Mouse (Mus musculus) left cerebral cortex, postnatal 36 days (tissue): ENCODE measurements around the gene Trip4. TPM values are rescaled to one million over a fixed set of nuclear protein-coding genes. Genes with fewer than 3 reads are reported as not detected.

Source experiments
- DNase-seq, 2 experiments: peaks; one replicate each; pipeline ENCODE4 v3.0.0; 2021 to 2022; ENCODE audit warnings: low spot score in 2 of 2, mixed read lengths in 1 of 2
- intact Hi-C: fragments of 180-260 bp; cut with DNase I; formaldehyde crosslinking; loops from one replicate; pipeline ENCODE4 v1.15.1; 2025
- total RNA-seq, 2 experiments: library from RNA; stranded (reverse); gene quantifications; 2 replicates each; pipeline ENCODE4 v1.2.3; 2021

The Trip4 gene
- total RNA-seq, result 10 to 100 TPM; 31.9 to 36.4 TPM

GRCm38 (mm10) chr9:65908394-65909300, at the start of gene Trip4, which contains the start of gene Csnk1g1:
Gene Trip4 (minus strand): TSS chr9:65908794.
Gene Csnk1g1 (plus strand): TSS chr9:65908924.
- intact Hi-C loops, result loop anchor here (2.0 kb wide), 1 partner anchor 96 kb away; no protein-coding TSS in a partner anchor
- peak; percentile 93 to 95 for DNase-seq

- DNase-seq, result no peak
- intact Hi-C loops, result no loop called here
These were observed 42.5 kb upstream of the Trip4 start for GRCm38 (mm10) chr9:65951082-65951587.

GRCm38 (mm10) chr9:65937566-65937965, 29.0 kb upstream of the Trip4 start:
- intact Hi-C loops, result no loop called here
- no peak for DNase-seq

GRCm38 (mm10) chr9:65929826-65930225, 21.2 kb upstream of the Trip4 start:
- no peak for DNase-seq
- intact Hi-C loops, result no loop called here

- intact Hi-C loops, result no loop called here
- DNase-seq, result no peak
These were observed 19.9 kb upstream of the Trip4 start for GRCm38 (mm10) chr9:65928456-65928855.

GRCm38 (mm10) chr9:65917015-65917414, 8.4 kb upstream of the Trip4 start:
- DNase-seq, result no peak
- intact Hi-C loops, result no loop called here

GRCm38 (mm10) chr9:65913976-65914375, 5.4 kb upstream of the Trip4 start:
- intact Hi-C loops, result no loop called here
- DNase-seq, result no peak

GRCm38 (mm10) chr9:65909837-65910236, 1.2 kb upstream of the Trip4 start:
- no peak for DNase-seq
- intact Hi-C loops, result loop anchor here (2.0 kb wide), 1 partner anchor 95 kb away; no protein-coding TSS in a partner anchor

- DNase-seq, result peak; percentile 47 to 64
- intact Hi-C loops, result loop anchor here (2.0 kb wide), 1 partner anchor 95 kb away; no protein-coding TSS in a partner anchor
These were observed 757 bp upstream of the Trip4 start for GRCm38 (mm10) chr9:65909301-65909801.

GRCm38 (mm10) chr9:65903419-65903818, 5.2 kb downstream of the Trip4 start:
- intact Hi-C loops, result no loop called here
- no peak for DNase-seq

GRCm38 (mm10) chr9:65902879-65903278, 5.7 kb downstream of the Trip4 start:
- intact Hi-C loops, result no loop called here
- no peak for DNase-seq

GRCm38 (mm10) chr9:65896977-65897376, 11.6 kb downstream of the Trip4 start:
- no peak for DNase-seq
- intact Hi-C loops, result no loop called here

GRCm38 (mm10) chr9:65891126-65891525, 17.5 kb downstream of the Trip4 start:
- DNase-seq, result no peak
- intact Hi-C loops, result no loop called here

GRCm38 (mm10) chr9:65890143-65890628, 18.4 kb downstream of the Trip4 start, which contains the start of gene Pclaf:
Gene Pclaf (plus strand): TSS chr9:65890237.
- intact Hi-C loops, result no loop called here
- peak; percentile 25 to 49 for DNase-seq

- peak; percentile 84 to 85 for DNase-seq
- intact Hi-C loops, result no loop called here
These were observed 23.9 kb downstream of the Trip4 start for GRCm38 (mm10) chr9:65884564-65885315.

GRCm38 (mm10) chr9:65859656-65860055, 48.9 kb downstream of the Trip4 start:
- DNase-seq, result no peak
- intact Hi-C loops, result no loop called here

GRCm38 (mm10) chr9:65850203-65850602, 58.4 kb downstream of the Trip4 start:
- intact Hi-C loops, result loop anchor here (2.0 to 5.0 kb wide), 3 partner anchors 155 to 243 kb away; partner anchors contain the start of gene Oaz2

GRCm38 (mm10) chr9:65848154-65848553, 60.4 kb downstream of the Trip4 start:
- no peak for DNase-seq
- intact Hi-C loops, result no loop called here

More at GRCm38 (mm10) chr9:65850203-65850602, 58.4 kb downstream of the Trip4 start:
- no peak for DNase-seq

GRCm38 (mm10) chr9:65844421-65845165, 64.0 kb downstream of the Trip4 start:
- intact Hi-C loops, result no loop called here
- no peak for DNase-seq
